Mouse (Mus musculus): ENCODE measurements around the gene Zfp956. TPM values are rescaled to one million over a fixed set of nuclear protein-coding genes. Genes with fewer than 3 reads are reported as not detected.
A peak's percentile ranks its signal among the peaks of the same experiment; 100 is the strongest.
"Not testable (repeated sequence)": the region's sequence is repeated elsewhere in the genome, so short reads cannot be mapped to it uniquely, and the experiment has no call there.

Zfp956 gene
- polyA plus RNA-seq, 1 experiment from 2014 or later = 9.4 TPM

GRCm38 (mm10) chr6:47957816-47958215, 4.6 kb downstream of the Zfp956 start:
- Histone ChIP-seq H3K36me3 (ENCODE audit: control insufficient read depth, insufficient read depth, low read length) (peaks cover 7% of the 10 kb centered on the region; the same call in 1 of the 2 replicates), H3K27ac (ENCODE audit: low read depth, low read length) (no peak overlapping the region), H3K4me1 (replicated peaks; ENCODE audit: control insufficient read depth, insufficient read depth, low read length) (no peaks in the 10 kb centered on the region; the same call in none of the 2 replicates), H3K9ac (ENCODE audit: low read depth, low read length) (no peak overlapping the region), H3K4me2 (no peak overlapping the region), H3K9me3 (ENCODE audit: control insufficient read depth, low read length) (no peaks in the 10 kb centered on the region), H3K4me3 (ENCODE audit: low read depth, low read length) (no peak overlapping the region), H3K27me3 (replicated peaks; ENCODE audit: control insufficient read depth, insufficient read depth, low read length) (no peaks in the 10 kb centered on the region)
- ATAC-seq (replicated peaks; ENCODE audit: low FRiP score) (no peak), DNase-seq (ENCODE audit: low spot score) (no peak)

GRCm38 (mm10) chr6:47960685-47961421, 7.7 kb downstream of the Zfp956 start:
- H3K36me3 ChIP-seq (ENCODE audit: control insufficient read depth, insufficient read depth, low read length) = peaks cover 22% of the 10 kb centered on the region
- no peak for DNase-seq (ENCODE audit: low spot score)
- no peak for ATAC-seq (replicated peaks; ENCODE audit: low FRiP score)
- H3K9ac ChIP-seq (ENCODE audit: low read depth, low read length) = no peak overlapping the region
- no peak overlapping the region for H3K4me2 ChIP-seq
- H3K27ac ChIP-seq (ENCODE audit: low read depth, low read length) = no peak overlapping the region
- H3K4me3 ChIP-seq (ENCODE audit: low read depth, low read length) = no peak overlapping the region
- 86% methylated on average over 6 of the region's 6 CpGs for WGBS
- no peaks in the 10 kb centered on the region for H3K4me1 ChIP-seq (replicated peaks; ENCODE audit: control insufficient read depth, insufficient read depth, low read length)
- no peaks in the 10 kb centered on the region for H3K9me3 ChIP-seq (ENCODE audit: control insufficient read depth, low read length)
- no peaks in the 10 kb centered on the region for H3K27me3 ChIP-seq (replicated peaks; ENCODE audit: control insufficient read depth, insufficient read depth, low read length)

GRCm38 (mm10) chr6:47963051-47963450, 9.9 kb downstream of the Zfp956 start:
- Histone ChIP-seq H3K4me3 (ENCODE audit: low read depth, low read length) (no peak overlapping the region), H3K36me3 (ENCODE audit: control insufficient read depth, insufficient read depth, low read length) (peaks cover 19% of the 10 kb centered on the region), H3K27ac (ENCODE audit: low read depth, low read length) (no peak overlapping the region), H3K9me3 (ENCODE audit: control insufficient read depth, low read length) (no peaks in the 10 kb centered on the region), H3K4me1 (replicated peaks; ENCODE audit: control insufficient read depth, insufficient read depth, low read length) (no peaks in the 10 kb centered on the region), H3K4me2 (no peak overlapping the region), H3K9ac (ENCODE audit: low read depth, low read length) (no peak overlapping the region), H3K27me3 (replicated peaks; ENCODE audit: control insufficient read depth, insufficient read depth, low read length) (no peaks in the 10 kb centered on the region)
- DNase-seq (ENCODE audit: low spot score) = no peak
- WGBS = 79% methylated on average over 7 of the region's 7 CpGs
- no peak for ATAC-seq (replicated peaks; ENCODE audit: low FRiP score)

- not testable (repeated sequence) for H3K27me3 ChIP-seq (replicated peaks; ENCODE audit: control insufficient read depth, insufficient read depth, low read length); H3K9ac ChIP-seq (ENCODE audit: low read depth, low read length); ATAC-seq (replicated peaks; ENCODE audit: low FRiP score); H3K4me1 ChIP-seq (replicated peaks; ENCODE audit: control insufficient read depth, insufficient read depth, low read length); H3K27ac ChIP-seq (ENCODE audit: low read depth, low read length); H3K4me2 ChIP-seq; H3K9me3 ChIP-seq (ENCODE audit: control insufficient read depth, low read length); DNase-seq (ENCODE audit: low spot score); H3K4me3 ChIP-seq (ENCODE audit: low read depth, low read length)
- H3K36me3 ChIP-seq (ENCODE audit: control insufficient read depth, insufficient read depth, low read length) = peaks cover 11% of the 10 kb centered on the region
- 76% methylated on average over 1 of the region's 1 CpGs for WGBS
Measured at GRCm38 (mm10) chr6:47968166-47968565, 15.0 kb downstream of the Zfp956 start.

- Histone ChIP-seq H3K4me2 (no peak overlapping the region), H3K27ac (ENCODE audit: low read depth, low read length) (no peak overlapping the region), H3K9ac (ENCODE audit: low read depth, low read length) (no peak overlapping the region), H3K4me1 (replicated peaks; ENCODE audit: control insufficient read depth, insufficient read depth, low read length) (no peaks in the 10 kb centered on the region), H3K27me3 (replicated peaks; ENCODE audit: control insufficient read depth, insufficient read depth, low read length) (no peaks in the 10 kb centered on the region), H3K9me3 (ENCODE audit: control insufficient read depth, low read length) (no peaks in the 10 kb centered on the region), H3K4me3 (ENCODE audit: low read depth, low read length) (no peak overlapping the region), H3K36me3 (ENCODE audit: control insufficient read depth, insufficient read depth, low read length) (no peaks in the 10 kb centered on the region)
- DNase-seq (ENCODE audit: low spot score) = no peak
- ATAC-seq (replicated peaks; ENCODE audit: low FRiP score) = no peak
- WGBS = 46% methylated on average over 1 of the region's 1 CpGs
Measured at GRCm38 (mm10) chr6:47974599-47974998, 21.4 kb downstream of the Zfp956 start.

- peak; percentile 82 for DNase-seq (ENCODE audit: low spot score)
- H3K27ac ChIP-seq (ENCODE audit: low read depth, low read length) = no peak overlapping the region
- H3K4me3 ChIP-seq (ENCODE audit: low read depth, low read length) = no peak overlapping the region
- no peaks in the 10 kb centered on the region for H3K36me3 ChIP-seq (ENCODE audit: control insufficient read depth, insufficient read depth, low read length)
- ATAC-seq (replicated peaks; ENCODE audit: low FRiP score) = peak; percentile 97
- 9% methylated on average over 6 of the region's 6 CpGs for WGBS
- no peaks in the 10 kb centered on the region for H3K4me1 ChIP-seq (replicated peaks; ENCODE audit: control insufficient read depth, insufficient read depth, low read length)
- H3K9ac ChIP-seq (ENCODE audit: low read depth, low read length) = no peak overlapping the region
- H3K9me3 ChIP-seq (ENCODE audit: control insufficient read depth, low read length) = no peaks in the 10 kb centered on the region
- no peak overlapping the region for H3K4me2 ChIP-seq
- H3K27me3 ChIP-seq (replicated peaks; ENCODE audit: control insufficient read depth, insufficient read depth, low read length) = no peaks in the 10 kb centered on the region
Measured at GRCm38 (mm10) chr6:47978897-47979368, 25.7 kb downstream of the Zfp956 start.

- no peak overlapping the region for H3K27ac ChIP-seq (ENCODE audit: low read depth, low read length)
- H3K4me3 ChIP-seq (ENCODE audit: low read depth, low read length) = no peak overlapping the region
- no peaks in the 10 kb centered on the region for H3K27me3 ChIP-seq (replicated peaks; ENCODE audit: control insufficient read depth, insufficient read depth, low read length)
- WGBS = 32% methylated on average over 2 of the region's 2 CpGs
- H3K9me3 ChIP-seq (ENCODE audit: control insufficient read depth, low read length) = no peaks in the 10 kb centered on the region
- DNase-seq (ENCODE audit: low spot score) (no peak), ATAC-seq (replicated peaks; ENCODE audit: low FRiP score) (no peak)
- H3K4me2 ChIP-seq = no peak overlapping the region
- no peaks in the 10 kb centered on the region for H3K36me3 ChIP-seq (ENCODE audit: control insufficient read depth, insufficient read depth, low read length)
- no peak overlapping the region for H3K9ac ChIP-seq (ENCODE audit: low read depth, low read length)
- H3K4me1 ChIP-seq (replicated peaks; ENCODE audit: control insufficient read depth, insufficient read depth, low read length) = no peaks in the 10 kb centered on the region
Measured at GRCm38 (mm10) chr6:47983936-47984335, 30.7 kb downstream of the Zfp956 start.

- no peak overlapping the region for H3K27ac ChIP-seq (ENCODE audit: low read depth, low read length)
Measured at GRCm38 (mm10) chr6:47995661-47996060, 42.5 kb downstream of the Zfp956 start.

GRCm38 (mm10) chr6:48010727-48011126, 57.5 kb downstream of the Zfp956 start:
- 75% methylated on average over 8 of the region's 8 CpGs for WGBS
- Histone ChIP-seq H3K4me1 (replicated peaks; ENCODE audit: control insufficient read depth, insufficient read depth, low read length) (peaks cover 2% of the 10 kb centered on the region), H3K9me3 (ENCODE audit: control insufficient read depth, low read length) (no peaks in the 10 kb centered on the region), H3K27ac (ENCODE audit: low read depth, low read length) (no peak overlapping the region), H3K27me3 (replicated peaks; ENCODE audit: control insufficient read depth, insufficient read depth, low read length) (no peaks in the 10 kb centered on the region), H3K36me3 (ENCODE audit: control insufficient read depth, insufficient read depth, low read length) (no peaks in the 10 kb centered on the region), H3K9ac (ENCODE audit: low read depth, low read length) (no peak overlapping the region), H3K4me3 (ENCODE audit: low read depth, low read length) (no peak overlapping the region), H3K4me2 (no peak overlapping the region)
- ATAC-seq (replicated peaks; ENCODE audit: low FRiP score) (no peak), DNase-seq (ENCODE audit: low spot score) (no peak)

More at GRCm38 (mm10) chr6:47995661-47996060, 42.5 kb downstream of the Zfp956 start:
- no peaks in the 10 kb centered on the region for H3K27me3 ChIP-seq (replicated peaks; ENCODE audit: control insufficient read depth, insufficient read depth, low read length)
- ATAC-seq (replicated peaks; ENCODE audit: low FRiP score) (no peak), DNase-seq (ENCODE audit: low spot score) (no peak)
- no peak overlapping the region for H3K4me3 ChIP-seq (ENCODE audit: low read depth, low read length)
- H3K4me1 ChIP-seq (replicated peaks; ENCODE audit: control insufficient read depth, insufficient read depth, low read length) = no peaks in the 10 kb centered on the region
- no peaks in the 10 kb centered on the region for H3K9me3 ChIP-seq (ENCODE audit: control insufficient read depth, low read length)
- H3K4me2 ChIP-seq = no peak overlapping the region
- WGBS = 86% methylated on average over 9 of the region's 9 CpGs
- no peak overlapping the region for H3K9ac ChIP-seq (ENCODE audit: low read depth, low read length)
- no peaks in the 10 kb centered on the region for H3K36me3 ChIP-seq (ENCODE audit: control insufficient read depth, insufficient read depth, low read length)

All from liver, embryonic 11.5 days (tissue).